Mouse (Mus musculus): ENCODE measurements around the gene Dmrt3. TPM values are rescaled to one million over a fixed set of nuclear protein-coding genes. Genes with fewer than 3 reads are reported as not detected.

Gene Dmrt3
- polyA plus RNA-seq, 1 experiment from 2014 or later: not detected

DNA sequence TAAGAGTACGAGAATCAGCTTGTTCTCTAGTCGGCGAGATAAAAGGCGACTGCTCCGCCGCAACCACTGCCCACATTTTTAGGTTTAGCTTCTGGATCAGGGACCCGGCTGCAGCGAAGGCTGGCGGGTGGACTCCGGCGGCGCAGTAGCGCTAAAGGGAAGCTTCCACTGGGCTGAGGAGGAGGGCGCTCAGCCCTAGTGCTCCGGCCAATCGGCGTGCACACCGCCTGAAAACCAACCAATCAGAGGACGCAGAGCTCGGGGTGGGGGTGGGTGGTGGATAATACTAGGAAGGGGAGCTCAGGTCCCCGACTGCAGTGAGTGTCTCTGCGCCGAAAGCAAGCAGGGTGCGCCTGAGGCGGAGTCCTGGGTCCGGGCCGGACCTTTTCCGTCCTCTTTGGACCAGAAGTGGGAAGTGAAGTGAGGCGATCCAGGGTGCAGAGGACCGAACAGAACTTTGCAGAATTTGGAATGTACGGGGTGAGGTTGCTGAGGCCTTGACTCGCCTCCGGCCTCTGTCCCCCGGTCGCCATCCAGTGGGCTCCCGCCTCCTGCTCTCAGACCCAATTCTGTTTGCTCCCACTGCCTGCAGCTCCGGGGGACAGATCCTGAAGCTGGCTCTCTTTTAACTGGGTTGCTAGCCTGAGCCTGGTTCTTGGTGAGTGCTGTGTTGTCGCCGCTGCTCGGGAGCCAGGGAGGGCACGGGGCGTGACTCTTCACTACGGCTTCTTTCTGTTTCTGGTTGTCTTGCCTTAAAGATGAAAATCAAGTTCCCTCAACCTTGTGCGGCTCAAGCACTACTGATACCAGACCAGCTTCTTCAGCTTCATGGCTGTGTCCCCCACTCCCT lies 62.2 kb downstream of the Dmrt3 start, which contains the start of gene Dmrt2:
Gene Dmrt2, plus strand, starts transcription at position 311 of the 850 bp plus-strand sequence.
- under 1% methylated on average over 44 of the region's 44 CpGs for WGBS
- H3K36me3 ChIP-seq (ENCODE audit: insufficient read depth, low read length): no peaks in the 10 kb centered on the region
- H3K27me3 ChIP-seq (ENCODE audit: insufficient read depth, low read length): peaks cover 97% of the 10 kb centered on the region
- no peaks in the 10 kb centered on the region for H3K9me3 ChIP-seq (ENCODE audit: low read length)
- peak; percentile 98 for ATAC-seq (ENCODE audit: low FRiP score, low TSS enrichment)
- peak within 1 kb of the TSS; percentile 48 for H3K4me3 ChIP-seq (ENCODE audit: low read length)
- H3K4me1 ChIP-seq (ENCODE audit: insufficient read depth, low read length): peaks cover 18% of the 10 kb centered on the region
- H3K9ac ChIP-seq (replicated peaks; ENCODE audit: low read length): no peak within 1 kb of the TSS
- peak within 1 kb of the TSS; percentile 68 for H3K4me2 ChIP-seq (replicated peaks; ENCODE audit: low read depth, low read length)
- no peak within 1 kb of the TSS for H3K27ac ChIP-seq (ENCODE audit: low read length)

Other genes starting within 250 kb of the Dmrt3 start
- not detected in 2 replicates for gene Dmrt1, start 104.7 kb upstream of the Dmrt3 start, polyA plus RNA-seq (2015; fragmentation: Nextera tagmentation; extraction: Ambion mirVana)
- gene Dmrt2, start 62.1 kb downstream of the Dmrt3 start, polyA plus RNA-seq (2015; fragmentation: Nextera tagmentation; extraction: Ambion mirVana): 2.4 and 3.5 TPM in 2 replicates

Data from kidney, embryonic 16.5 days (tissue).